Mouse (Mus musculus) liver, postnatal 0 days (tissue): ENCODE results near the gene Numb.

Experiments
- CTCF ChIP-seq: sonication (generic); IDR thresholded peaks from 2 replicates; pipeline ENCODE4 v1.5.1; 2016; ENCODE audit warnings: antibody characterized with exemption, low read depth
- EP300 ChIP-seq: IDR thresholded peaks from 2 replicates; pipeline ENCODE4 v1.6.1; 2016; ENCODE audit warnings: antibody characterized with exemption, low read depth, mild to moderate bottlenecking

DNA sequence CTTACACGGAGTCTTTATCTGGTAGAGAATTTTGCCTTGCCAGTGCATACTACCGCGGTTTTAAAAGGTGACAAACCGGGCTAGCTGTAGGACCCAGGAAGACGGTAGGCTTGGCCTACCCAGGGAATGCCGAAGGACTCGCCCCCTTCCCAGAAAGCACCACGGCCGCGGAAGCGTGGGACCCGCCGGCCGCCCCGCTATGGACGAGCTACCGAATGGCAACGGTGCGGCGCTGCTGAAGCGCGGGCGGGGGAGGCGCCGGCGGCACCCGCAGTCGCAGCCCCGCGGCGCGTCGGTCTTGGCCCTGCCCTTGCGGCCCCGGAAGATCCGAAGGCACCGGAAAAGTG is 28.7 kb upstream of the Numb start, which contains the start of gene Riox1:
- TF ChIP-seq EP300 (no peak), CTCF (no peak)
